Mouse (Mus musculus) myocyte (in vitro differentiated cells): ENCODE results near the gene Tmprss9. TPM values are rescaled to one million over a fixed set of nuclear protein-coding genes. Genes with fewer than 3 reads are reported as not detected.

ENCODE experiments used
- H3K27me3 ChIP-seq: one replicate; pipeline ENCODE4 v1.6.1; 2011; ENCODE audit not compliant: control insufficient read depth, insufficient read depth, insufficient read length
- H3K36me3 ChIP-seq: one replicate; pipeline ENCODE4 v1.6.1; 2011; ENCODE audit not compliant: control insufficient read depth, insufficient read depth
- H3K4me2 ChIP-seq: one replicate; pipeline ENCODE4 v1.6.1; 2011; ENCODE audit warnings: low read depth, control low read depth
- H3K4me3 ChIP-seq: one replicate; pipeline ENCODE4 v1.5.1; 2011; ENCODE audit warnings: mild to moderate bottlenecking, control low read depth, moderate library complexity
- H3K79me2 ChIP-seq: one replicate; pipeline ENCODE4 v1.6.1; 2011; ENCODE audit not compliant: control insufficient read depth, insufficient read depth
- H3ac ChIP-seq: one replicate; pipeline ENCODE4 v1.6.1; 2011; ENCODE audit not compliant: control insufficient read depth, insufficient read length
- CEBPB ChIP-seq: IDR thresholded peaks from 2 replicates; pipeline ENCODE4 v1.6.1; 2011; ENCODE audit warnings: mild to moderate bottlenecking, moderate library complexity; ENCODE audit not compliant: poor library complexity, insufficient read depth, severe bottlenecking
- E2F4 ChIP-seq: IDR thresholded peaks from one replicate; pipeline ENCODE4 v1.6.1; 2011; ENCODE audit warnings: mild to moderate bottlenecking, control low read depth, moderate library complexity; ENCODE audit not compliant: insufficient read depth
- MAX ChIP-seq: IDR thresholded peaks from one replicate; pipeline ENCODE4 v1.6.1; 2011; ENCODE audit warnings: low read depth, mild to moderate bottlenecking, control low read depth
- MYOD1 ChIP-seq, 3 experiments: IDR thresholded peaks; one replicate each; pipeline ENCODE4 v1.6.1; 2011; ENCODE audit warnings: control low read depth in 2 of 3, low read depth in 2 of 3, mild to moderate bottlenecking in 2 of 3, moderate library complexity in 1 of 3; ENCODE audit not compliant: insufficient read length in 2 of 3, control insufficient read depth in 1 of 3
- MYOG ChIP-seq, 3 experiments: IDR thresholded peaks; one replicate each; pipeline ENCODE4 v1.6.1; 2011; ENCODE audit warnings: control low read depth in 2 of 3, low read depth in 2 of 3, mild to moderate bottlenecking in 2 of 3; ENCODE audit not compliant: insufficient read length in 2 of 3, control insufficient read depth in 1 of 3, insufficient read depth in 1 of 3
- POLR2A ChIP-seq: IDR thresholded peaks from one replicate; pipeline ENCODE4 v1.6.1; 2011; ENCODE audit warnings: low read depth, mild to moderate bottlenecking, control low read depth, moderate library complexity; ENCODE audit not compliant: insufficient read length
- POLR2AphosphoS2 ChIP-seq: IDR thresholded peaks from one replicate; pipeline ENCODE4 v1.6.1; 2011; ENCODE audit warnings: low read depth, control low read depth; ENCODE audit not compliant: insufficient read length
- REST ChIP-seq: IDR thresholded peaks from one replicate; pipeline ENCODE4 v1.6.1; 2011; ENCODE audit warnings: mild to moderate bottlenecking, control low read depth, moderate library complexity; ENCODE audit not compliant: insufficient read depth, insufficient read length
- SRF ChIP-seq: IDR thresholded peaks from one replicate; pipeline ENCODE4 v1.6.1; 2011; ENCODE audit warnings: low read depth; ENCODE audit not compliant: control insufficient read depth, insufficient read length
- TCF12 ChIP-seq: IDR thresholded peaks from one replicate; pipeline ENCODE4 v1.6.1; 2011; ENCODE audit warnings: mild to moderate bottlenecking, control low read depth; ENCODE audit not compliant: poor library complexity, insufficient read depth, severe bottlenecking
- TCF3 ChIP-seq: IDR thresholded peaks from one replicate; pipeline ENCODE4 v1.6.1; 2011; ENCODE audit warnings: low read depth, control low read depth; ENCODE audit not compliant: insufficient read length
- USF1 ChIP-seq: IDR thresholded peaks from one replicate; pipeline ENCODE4 v1.6.1; 2011; ENCODE audit warnings: low read depth, mild to moderate bottlenecking, control low read depth, moderate library complexity
- polyA plus RNA-seq: library from polyadenylated mRNA; unstranded; fragments of >200 nt; fragmentation: generic; extraction: Trizol; gene quantifications from one replicate; pipeline ENCODE4 v1.2.1, GENCODE M21; 2012; ENCODE audit warnings: missing spikeins

The Tmprss9 gene
- polyA plus RNA-seq, 1 experiment: 0.05 TPM

- Histone ChIP-seq H3K4me2 (no peak overlapping the region), H3ac (no peak overlapping the region), H3K36me3 (no peaks in the 10 kb centered on the region), H3K79me2 (peaks cover 13% of the 10 kb centered on the region), H3K27me3 (no peaks in the 10 kb centered on the region), H3K4me3 (no peak overlapping the region)
- TF ChIP-seq CEBPB: no peak
- TF ChIP-seq POLR2AphosphoS2: peak; percentile 89
- TF ChIP-seq TCF12: no peak
Measured at GRCm38 (mm10) chr10:80896581-80897485, 25.2 kb downstream of the Tmprss9 start.

- Histone ChIP-seq H3ac (no peak overlapping the region), H3K4me3 (no peak overlapping the region), H3K79me2 (peaks cover 13% of the 10 kb centered on the region), H3K27me3 (no peaks in the 10 kb centered on the region), H3K36me3 (no peaks in the 10 kb centered on the region), H3K4me2 (no peak overlapping the region)
- no peak for TF ChIP-seq SRF
- TF ChIP-seq POLR2A: peak; percentile 34
- TF ChIP-seq CEBPB: no peak
- no peak for TF ChIP-seq REST
- no peak for TF ChIP-seq MYOG (IDR thresholded peaks at IDR 0.05; ENCODE audit: control insufficient read depth in 1 of 3, insufficient read depth in 1 of 3, insufficient read length in 2 of 3, low read depth in 2 of 3)
- TF ChIP-seq USF1: no peak
- no peak for TF ChIP-seq TCF3
- no peak for TF ChIP-seq TCF12
- peak; percentile 79 for TF ChIP-seq POLR2AphosphoS2
- TF ChIP-seq MAX: no peak
- TF ChIP-seq MYOD1 (IDR thresholded peaks at IDR 0.05; ENCODE audit: control insufficient read depth in 1 of 3, insufficient read length in 2 of 3, low read depth in 2 of 3): peak in 1 of 3 experiments; percentile 0
- no peak for TF ChIP-seq E2F4
Measured at GRCm38 (mm10) chr10:80897861-80898510, 26.3 kb downstream of the Tmprss9 start.

DNA sequence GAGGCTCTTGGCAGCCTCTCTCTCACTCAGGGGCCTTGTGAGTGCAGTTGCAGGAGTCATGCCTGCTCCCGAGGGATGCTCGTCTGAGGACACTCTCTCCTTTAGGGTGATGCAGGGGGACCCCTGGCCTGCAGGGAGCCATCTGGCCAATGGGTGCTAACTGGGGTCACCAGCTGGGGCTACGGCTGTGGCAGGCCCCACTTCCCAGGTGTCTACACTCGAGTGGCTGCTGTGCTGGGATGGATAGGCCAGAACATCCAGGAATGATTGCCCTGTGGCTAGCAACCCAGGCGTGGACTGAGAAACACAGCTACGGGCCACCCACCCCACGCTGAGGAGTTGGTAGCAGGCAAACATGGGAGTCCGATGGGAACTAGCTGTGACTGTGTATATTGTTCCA is 27.4 kb downstream of the Tmprss9 start:
- Histone ChIP-seq H3ac (no peak overlapping the region), H3K4me2 (peak overlapping the region; percentile 96), H3K36me3 (no peaks in the 10 kb centered on the region), H3K27me3 (no peaks in the 10 kb centered on the region), H3K79me2 (peaks cover 13% of the 10 kb centered on the region), H3K4me3 (peak overlapping the region; percentile 79)
- TF ChIP-seq SRF (no peak), MYOD1 (IDR thresholded peaks at IDR 0.05; ENCODE audit: control insufficient read depth in 1 of 3, insufficient read length in 2 of 3, low read depth in 2 of 3) (no peak), E2F4 (no peak), POLR2AphosphoS2 (no peak), CEBPB (no peak), POLR2A (no peak), MYOG (IDR thresholded peaks at IDR 0.05; ENCODE audit: control insufficient read depth in 1 of 3, insufficient read depth in 1 of 3, insufficient read length in 2 of 3, low read depth in 2 of 3) (no peak), TCF3 (no peak), USF1 (no peak), REST (no peak), TCF12 (no peak), MAX (no peak)

DNA sequence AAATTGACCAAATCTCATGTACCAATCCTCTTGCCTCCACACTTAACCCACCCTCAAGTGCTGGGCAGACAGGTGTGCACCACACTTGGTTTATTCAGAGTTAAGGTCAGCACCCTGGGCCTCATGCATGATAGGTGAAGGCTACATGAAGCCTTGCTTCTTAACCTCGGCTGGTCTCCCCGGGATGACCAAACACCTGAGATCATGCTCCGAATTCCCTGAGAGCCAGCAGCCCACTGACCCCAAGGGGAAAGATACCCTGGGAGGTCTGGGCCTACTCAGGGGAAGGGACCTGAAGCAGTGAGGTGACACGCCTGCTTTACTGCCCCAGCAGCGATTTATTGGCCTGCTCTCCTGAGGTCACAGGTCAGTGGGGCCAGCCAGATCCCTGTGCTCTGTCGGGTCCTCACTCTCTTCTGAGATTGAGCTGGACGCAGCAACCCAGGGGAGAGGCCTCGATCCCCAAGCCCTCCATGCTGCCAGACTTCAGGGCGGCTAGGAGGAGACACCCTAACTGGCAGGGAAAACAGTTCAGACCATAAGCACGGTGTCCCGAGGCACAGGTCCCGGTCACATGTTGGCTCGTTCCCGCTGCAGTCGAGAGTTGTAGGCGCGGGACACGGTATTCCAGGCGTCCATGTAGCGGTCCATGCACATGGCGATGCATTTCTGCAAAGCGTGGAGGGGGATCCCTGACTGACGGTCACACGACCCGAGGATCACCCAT is 28.1 kb downstream of the Tmprss9 start:
- Histone ChIP-seq H3K27me3 (no peaks in the 10 kb centered on the region), H3K79me2 (peaks cover 13% of the 10 kb centered on the region), H3ac (peak overlapping the region; percentile 20), H3K4me2 (peak overlapping the region; percentile 96), H3K36me3 (no peaks in the 10 kb centered on the region), H3K4me3 (peak overlapping the region; percentile 79)
- TF ChIP-seq REST (no peak), POLR2AphosphoS2 (peak; percentile 54)
